Mouse (Mus musculus) liver, embryonic 14.5 days (tissue): ENCODE measurements around the gene Slc39a3.

Source experiments
- CTCF ChIP-seq: IDR thresholded peaks from 2 replicates; pipeline ENCODE4 v1.5.1; 2016; ENCODE audit warnings: antibody characterized with exemption, low read depth, control low read depth
- EP300 ChIP-seq: IDR thresholded peaks from 2 replicates; pipeline ENCODE4 v1.6.1; 2016; ENCODE audit warnings: antibody characterized with exemption, low read depth

GRCm38 (mm10) chr10:80986754-80987153 is 50.5 kb downstream of the Slc39a3 start:
- TF ChIP-seq CTCF: no peak
- no peak for TF ChIP-seq EP300
